Mouse (Mus musculus) stomach, embryonic 15.5 days (tissue): ENCODE measurements around the gene Ptp4a2. TPM values are rescaled to one million over a fixed set of nuclear protein-coding genes. Genes with fewer than 3 reads are reported as not detected.

Source experiments
- microRNA-seq: library from miRNA; unstranded; fragments of <30 nt; microRNA quantifications from one replicate; pipeline ENCODE4, GENCODE M21; 2016
- polyA plus RNA-seq: library from polyadenylated mRNA; unstranded; fragments of >200 nt; fragmentation: Nextera tagmentation; extraction: Ambion mirVana; gene quantifications from 2 replicates; pipeline ENCODE4 v1.2.1, GENCODE M21; 2015

The Ptp4a2 gene
- polyA plus RNA-seq, 1 experiment from 2014 or later = 318 TPM

Small RNA genes lying within 50 kb of the gene (microRNA-seq; reads per million reads assigned to microRNA genes)
- gene Gm28017 = not detected

Other genes with a start within 250 kb of the Ptp4a2 start
- gene Lck, start 237.6 kb upstream of the Ptp4a2 start, polyA plus RNA-seq = 6.3 and 6.9 TPM in 2 replicates
- 3.5 and 3.9 TPM in 2 replicates for gene Fam167b, start 232.7 kb upstream of the Ptp4a2 start, polyA plus RNA-seq
- gene Eif3i, start 210.6 kb upstream of the Ptp4a2 start, polyA plus RNA-seq = 263 and 265 TPM in 2 replicates
- gene Tmem234, start 210.6 kb upstream of the Ptp4a2 start, polyA plus RNA-seq = 194 and 200 TPM in 2 replicates
- gene Dcdc2b, start 197.0 kb upstream of the Ptp4a2 start, polyA plus RNA-seq = 1.7 and 2.4 TPM in 2 replicates
- gene Iqcc, start 192.1 kb upstream of the Ptp4a2 start, polyA plus RNA-seq = 25.0 and 29.5 TPM in 2 replicates
- gene Ccdc28b, start 187.3 kb upstream of the Ptp4a2 start, polyA plus RNA-seq = 46.5 and 48.5 TPM in 2 replicates
- gene Txlna, start 170.2 kb upstream of the Ptp4a2 start, polyA plus RNA-seq = 63.0 and 66.1 TPM in 2 replicates
- gene Kpna6, start 138.5 kb upstream of the Ptp4a2 start, polyA plus RNA-seq = 13.6 and 14.4 TPM in 2 replicates
- 11.4 and 11.5 TPM in 2 replicates for gene Tmem39b, start 114.4 kb upstream of the Ptp4a2 start, polyA plus RNA-seq
- gene Khdrbs1, start 68.9 kb upstream of the Ptp4a2 start, polyA plus RNA-seq = 91.4 and 96.2 TPM in 2 replicates
- 0.04 TPM in 1 of 2 replicates, not detected in the other for gene Spocd1, start 118.0 kb downstream of the Ptp4a2 start, polyA plus RNA-seq
- gene Adgrb2, start 173.7 kb downstream of the Ptp4a2 start, polyA plus RNA-seq = 2.8 and 3.8 TPM in 2 replicates
- gene Col16a1, start 236.6 kb downstream of the Ptp4a2 start, polyA plus RNA-seq = 91.5 and 93.3 TPM in 2 replicates